Mouse (Mus musculus) midbrain, embryonic 15.5 days (tissue): ENCODE results near the gene Ripply1. TPM values are rescaled to one million over a fixed set of nuclear protein-coding genes. Genes with fewer than 3 reads are reported as not detected.
A peak's percentile ranks its signal among the peaks of the same experiment; 100 is the strongest.
"Not testable (repeated sequence)": the region's sequence is repeated elsewhere in the genome, so short reads cannot be mapped to it uniquely, and the experiment has no call there.

Source experiments
- ATAC-seq: fragments of 200-750 bp; cut with Nextera tagmentation; replicated peaks from 2 replicates; pipeline ENCODE4 v1.8.0; 2017; ENCODE audit warnings: moderate TSS enrichment
- H3K27ac ChIP-seq: fragments of 300-500 bp; sonication (generic); 2 replicates; pipeline ENCODE4 v1.5.1; 2015; ENCODE audit warnings: mild to moderate bottlenecking, inconsistent platforms
- H3K27me3 ChIP-seq: fragments of 300-500 bp; sonication (generic); replicated peaks from 2 replicates; pipeline ENCODE4 v1.6.1; 2015; ENCODE audit warnings: inconsistent platforms
- H3K36me3 ChIP-seq: fragments of 300-500 bp; sonication (generic); replicated peaks from 2 replicates; pipeline ENCODE4 v1.6.1; 2015; ENCODE audit warnings: inconsistent platforms
- H3K4me1 ChIP-seq: fragments of 300-500 bp; sonication (generic); 2 replicates; pipeline ENCODE4 v1.6.1; 2015; ENCODE audit warnings: inconsistent platforms
- H3K4me2 ChIP-seq: fragments of 300-500 bp; sonication (generic); 2 replicates; pipeline ENCODE4 v1.6.1; 2015; ENCODE audit warnings: inconsistent platforms, mild to moderate bottlenecking, moderate library complexity
- H3K4me3 ChIP-seq: fragments of 300-500 bp; sonication (generic); 2 replicates; pipeline ENCODE4 v1.5.1; 2015; ENCODE audit warnings: mild to moderate bottlenecking, inconsistent platforms
- H3K9ac ChIP-seq: fragments of 300-500 bp; sonication (generic); 2 replicates; pipeline ENCODE4 v1.6.1; 2015; ENCODE audit warnings: mild to moderate bottlenecking, inconsistent platforms
- H3K9me3 ChIP-seq: fragments of 300-500 bp; sonication (generic); 2 replicates; pipeline ENCODE4 v1.6.1; 2016; ENCODE audit warnings: inconsistent platforms
- WGBS: fragments of 180-500 bp; shearing (Covaris S2); methylation state at CpG from one replicate; pipeline ENCODE4 v1.1.7; 2015; ENCODE audit warnings: mixed read lengths; 5-methylcytosine and 5-hydroxymethylcytosine counted together
- polyA plus RNA-seq: library from polyadenylated mRNA; unstranded; fragments of >200 nt; fragmentation: Nextera tagmentation; extraction: Ambion mirVana; gene quantifications from 2 replicates; pipeline ENCODE4 v1.2.1, GENCODE M21; 2015

The Ripply1 gene
- polyA plus RNA-seq, 1 experiment from 2014 or later, result not detected

DNA sequence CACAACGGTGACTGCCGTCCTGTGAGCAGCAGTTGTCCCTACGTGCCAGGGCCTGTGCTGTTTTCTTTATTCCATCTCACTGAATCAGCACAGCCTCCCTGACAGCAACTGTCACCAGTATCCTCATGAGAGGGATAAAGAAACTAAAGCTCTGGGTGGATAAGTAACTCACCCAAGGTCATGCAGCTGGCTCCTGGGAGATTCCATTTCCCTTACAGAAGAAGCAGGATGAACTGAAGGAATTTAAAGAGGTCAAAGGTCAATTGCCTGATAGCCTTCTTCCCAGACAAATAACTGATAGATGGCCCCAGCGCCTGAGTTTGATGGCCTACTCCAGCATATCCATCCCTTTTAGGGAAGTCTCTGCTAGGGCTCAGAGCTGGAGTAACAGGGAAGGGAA is 4.8 kb downstream of the Ripply1 start:
- no peak for ATAC-seq
- Histone ChIP-seq H3K4me1 (no peaks in the 10 kb centered on the region), H3K4me3 (no peak overlapping the region), H3K4me2 (no peak overlapping the region), H3K27ac (no peak overlapping the region), H3K9me3 (no peaks in the 10 kb centered on the region), H3K27me3 (peaks cover 9% of the 10 kb centered on the region; the same call in 1 of the 2 replicates), H3K36me3 (no peaks in the 10 kb centered on the region), H3K9ac (no peak overlapping the region)
- WGBS, result 53% methylated on average over 4 of the region's 4 CpGs

DNA sequence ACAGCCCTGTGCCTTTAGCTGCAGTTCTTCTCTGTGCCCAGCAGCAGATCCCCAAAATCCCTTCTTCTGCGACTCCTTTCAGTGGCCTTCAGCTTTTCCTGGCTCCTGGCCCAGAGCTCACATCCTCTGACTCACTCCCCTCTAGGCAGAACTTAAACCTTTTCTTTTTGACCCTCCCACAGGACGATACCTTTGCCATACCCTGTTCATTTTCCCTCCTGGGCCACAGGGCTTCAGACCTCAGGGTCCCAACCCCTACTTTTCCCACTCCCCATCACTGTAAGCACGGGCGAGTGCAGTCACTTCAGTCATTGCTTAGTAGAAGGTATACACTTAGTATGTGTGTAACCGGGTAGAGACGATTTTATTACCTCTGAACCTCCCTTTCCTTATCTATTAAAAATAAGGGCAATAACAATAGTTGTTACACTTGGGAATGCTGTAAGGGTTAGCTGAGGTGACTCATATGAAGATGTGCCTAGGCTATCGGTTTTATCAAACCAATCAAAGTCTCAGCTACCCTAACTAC is 7.0 kb downstream of the Ripply1 start:
- H3K4me2 ChIP-seq, result no peak overlapping the region
- no peaks in the 10 kb centered on the region for H3K4me1 ChIP-seq
- H3K27me3 ChIP-seq, result peaks cover 4% of the 10 kb centered on the region; the same call in 1 of the 2 replicates
- WGBS, result 77% methylated on average over 7 of the region's 7 CpGs
- no peaks in the 10 kb centered on the region for H3K36me3 ChIP-seq
- no peak overlapping the region for H3K9ac ChIP-seq
- H3K4me3 ChIP-seq, result no peak overlapping the region
- no peaks in the 10 kb centered on the region for H3K9me3 ChIP-seq
- no peak overlapping the region for H3K27ac ChIP-seq
- no peak for ATAC-seq

DNA sequence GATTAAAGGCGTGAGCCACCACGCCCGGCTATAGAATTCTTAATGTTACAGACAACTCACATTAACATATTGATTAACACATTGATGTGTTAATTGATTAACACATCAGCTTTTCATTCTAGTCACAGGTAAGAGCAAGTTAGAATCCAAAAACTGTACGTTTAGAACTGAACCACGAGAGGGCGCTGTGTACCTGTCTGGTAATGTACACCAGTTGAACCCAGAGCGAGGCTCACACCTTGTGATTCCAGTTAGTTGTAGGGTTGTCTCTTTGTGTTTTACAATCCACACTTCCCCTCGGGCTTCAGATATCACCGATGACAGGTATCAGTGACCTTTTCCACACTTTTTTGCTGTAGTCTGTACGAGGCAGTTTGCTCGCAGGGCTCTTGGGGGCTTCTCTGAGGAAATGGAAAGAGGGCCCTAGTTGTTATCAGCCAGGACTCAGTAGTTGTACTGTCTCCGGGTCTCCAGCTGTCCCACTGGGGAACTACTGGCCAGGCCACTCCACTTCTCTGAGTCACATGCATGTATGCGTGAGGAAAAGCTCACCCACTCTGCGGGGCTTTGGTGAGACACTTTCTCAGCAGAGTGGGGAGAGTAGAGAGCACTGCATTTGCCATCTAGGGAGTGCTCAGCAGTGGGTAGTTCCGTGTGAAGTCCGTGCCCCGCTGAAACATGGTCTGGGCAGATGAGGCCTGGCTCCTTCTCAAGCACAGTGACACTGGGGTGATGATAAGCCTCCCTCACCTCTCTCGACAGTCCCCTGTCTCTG is 7.7 kb downstream of the Ripply1 start:
- 37% methylated on average over 18 of the region's 18 CpGs for WGBS

DNA sequence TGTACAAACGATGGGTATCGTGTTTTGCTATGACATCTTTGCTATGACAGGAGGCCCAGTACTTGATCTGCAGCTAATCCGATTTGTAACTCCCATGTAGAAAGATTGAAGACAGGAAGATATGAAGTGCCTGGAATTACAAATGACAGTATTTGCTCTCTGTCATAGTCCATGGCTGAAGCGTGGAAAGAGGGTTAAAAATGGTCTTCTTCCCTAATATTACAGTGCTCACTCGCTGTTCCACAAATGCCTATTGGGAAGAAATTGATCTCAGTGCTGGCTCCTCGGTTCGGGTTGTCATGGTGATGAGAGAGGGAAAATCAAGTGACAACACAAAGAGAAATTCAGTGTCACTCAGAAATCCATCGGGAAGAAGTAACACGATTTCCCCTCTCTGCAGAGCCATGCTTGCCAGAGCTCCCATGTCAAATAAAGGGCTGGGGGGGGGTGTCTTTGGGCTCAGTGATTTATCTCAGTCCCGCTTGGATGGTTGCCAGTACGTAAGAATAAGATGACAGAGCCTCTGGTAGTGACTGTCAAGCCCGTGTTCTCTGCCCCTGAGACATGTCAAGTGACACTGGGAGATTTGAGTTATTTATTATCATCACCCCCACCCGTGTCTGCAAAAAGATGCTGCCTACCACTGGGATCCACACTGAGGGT is 12.0 kb downstream of the Ripply1 start:
- no peak overlapping the region for H3K4me2 ChIP-seq
- no peaks in the 10 kb centered on the region for H3K36me3 ChIP-seq
- no peaks in the 10 kb centered on the region for H3K9me3 ChIP-seq
- H3K27me3 ChIP-seq, result peaks cover 2% of the 10 kb centered on the region; the same call in 1 of the 2 replicates
- WGBS, result 48% methylated on average over 13 of the region's 13 CpGs
- H3K27ac ChIP-seq, result 0 out of 2 replicates have a peak overlapping the region, but pooled peaks have one; percentile 25
- H3K9ac ChIP-seq, result no peak overlapping the region
- H3K4me1 ChIP-seq, result no peaks in the 10 kb centered on the region
- no peak overlapping the region for H3K4me3 ChIP-seq
- ATAC-seq, result peak; percentile 78

More for the DNA sequence above, 7.7 kb downstream of the Ripply1 start:
- H3K4me1 ChIP-seq, result no peaks in the 10 kb centered on the region
- no peaks in the 10 kb centered on the region for H3K36me3 ChIP-seq
- ATAC-seq, result 0 out of 2 replicates have a peak, but pooled peaks have one; percentile 34
- no peaks in the 10 kb centered on the region for H3K9me3 ChIP-seq
- peaks cover 4% of the 10 kb centered on the region; the same call in 1 of the 2 replicates for H3K27me3 ChIP-seq
- no peak overlapping the region for H3K9ac ChIP-seq
- H3K27ac ChIP-seq, result no peak overlapping the region
- H3K4me3 ChIP-seq, result no peak overlapping the region
- H3K4me2 ChIP-seq, result no peak overlapping the region

DNA sequence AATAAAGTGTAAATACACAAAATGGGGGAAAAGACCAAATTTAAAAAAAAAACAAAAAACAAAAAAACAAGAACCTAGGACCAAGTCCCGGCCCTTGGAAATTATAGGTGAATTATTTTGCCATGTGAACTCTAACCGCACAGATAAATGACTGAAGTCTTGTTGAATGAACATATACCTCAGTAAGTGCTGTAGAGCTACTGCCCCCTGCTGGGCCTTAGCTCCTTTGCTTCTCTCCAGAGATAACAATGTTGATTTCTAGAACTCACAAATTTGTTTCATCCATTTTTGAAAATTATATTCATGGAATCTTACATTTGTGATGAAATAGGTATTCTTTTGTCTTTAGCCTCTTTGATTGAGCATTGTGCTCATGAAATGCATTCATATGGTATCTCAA is 19.6 kb downstream of the Ripply1 start:
- 83% methylated on average over 2 of the region's 2 CpGs for WGBS
- Histone ChIP-seq H3K27ac (no peak overlapping the region), H3K9me3 (no peaks in the 10 kb centered on the region), H3K27me3 (0 out of 2 replicates have a peak, but pooled peaks cover 2% of the 10 kb centered on the region), H3K9ac (no peak overlapping the region), H3K36me3 (no peaks in the 10 kb centered on the region), H3K4me2 (no peak overlapping the region), H3K4me3 (no peak overlapping the region), H3K4me1 (no peaks in the 10 kb centered on the region)
- ATAC-seq, result no peak

DNA sequence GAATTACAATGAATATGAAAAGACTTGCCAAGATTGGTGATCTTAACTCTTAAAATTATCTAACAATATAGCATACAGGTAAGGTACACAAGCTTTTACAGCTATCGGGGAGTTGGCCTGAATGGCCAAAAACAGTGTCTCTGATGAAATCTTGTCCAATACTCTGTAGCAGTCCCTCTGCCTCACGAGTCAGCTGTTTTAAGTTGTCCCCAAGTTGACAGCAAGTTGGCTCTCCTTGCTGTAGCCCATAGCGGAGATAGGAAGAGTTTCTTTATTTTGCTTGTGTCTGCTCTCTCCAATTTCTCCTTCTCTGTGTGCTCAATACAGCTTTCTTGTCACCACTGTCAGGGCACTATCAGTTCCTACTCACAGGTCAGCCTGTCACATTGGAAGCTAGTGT is 23.5 kb downstream of the Ripply1 start:
- H3K27ac ChIP-seq, H3K9ac ChIP-seq, H3K4me1 ChIP-seq, H3K36me3 ChIP-seq, H3K27me3 ChIP-seq, H3K9me3 ChIP-seq, H3K4me3 ChIP-seq, H3K4me2 ChIP-seq, ATAC-seq: not testable (repeated sequence)
- 80% methylated on average over 3 of the region's 3 CpGs for WGBS

DNA sequence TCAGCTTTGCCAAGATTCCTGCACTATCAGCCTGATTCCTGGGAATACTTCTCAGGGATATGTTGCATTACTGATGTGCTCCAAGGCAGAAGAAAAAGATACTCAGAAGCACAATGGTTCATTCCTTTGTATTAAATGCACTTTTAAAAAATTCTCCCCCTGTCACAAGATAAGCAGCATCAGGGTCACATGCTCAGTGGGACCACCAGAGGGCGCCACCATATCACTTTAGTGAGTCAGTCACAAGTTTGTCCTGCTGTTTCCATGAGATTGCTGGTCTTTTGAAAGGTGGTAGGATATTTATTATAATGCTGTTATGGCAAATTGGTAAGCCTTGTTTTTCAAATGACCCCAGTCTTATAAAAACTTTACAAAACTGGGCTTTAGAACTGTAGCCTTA is 30.3 kb downstream of the Ripply1 start:
- H3K4me3 ChIP-seq, result no peak overlapping the region
- no peak overlapping the region for H3K9ac ChIP-seq
- no peaks in the 10 kb centered on the region for H3K36me3 ChIP-seq
- H3K27ac ChIP-seq, result no peak overlapping the region
- no peaks in the 10 kb centered on the region for H3K9me3 ChIP-seq
- H3K4me2 ChIP-seq, result no peak overlapping the region
- no peaks in the 10 kb centered on the region for H3K4me1 ChIP-seq
- no peak for ATAC-seq
- H3K27me3 ChIP-seq, result no peaks in the 10 kb centered on the region
- 2% methylated on average over 1 of the region's 1 CpGs for WGBS

DNA sequence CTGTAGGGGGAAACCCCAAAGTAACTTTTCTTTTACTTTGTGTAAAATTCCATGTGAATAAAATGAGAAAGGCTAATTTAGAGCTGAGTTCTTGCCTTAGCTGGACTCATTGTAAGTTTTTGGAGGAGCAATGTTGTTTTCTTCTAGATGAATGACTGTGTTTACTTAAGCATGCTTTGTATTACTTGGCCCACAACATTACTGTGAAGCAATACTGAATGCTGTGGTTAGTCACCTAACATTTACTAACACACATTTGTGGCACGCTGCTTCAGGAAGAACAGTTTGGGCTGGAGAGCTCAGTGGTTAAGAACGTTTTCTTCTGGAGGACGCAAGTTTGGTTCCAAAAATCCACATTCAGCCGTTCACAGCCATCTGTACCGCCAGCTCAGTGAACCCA is 45.1 kb downstream of the Ripply1 start:
- Histone ChIP-seq H3K36me3 (no peaks in the 10 kb centered on the region), H3K9me3 (no peaks in the 10 kb centered on the region), H3K4me2 (no peak overlapping the region), H3K4me3 (no peak overlapping the region), H3K27ac (no peak overlapping the region), H3K4me1 (no peaks in the 10 kb centered on the region), H3K9ac (no peak overlapping the region), H3K27me3 (no peaks in the 10 kb centered on the region)
- no peak for ATAC-seq
- 89% methylated on average over 5 of the region's 5 CpGs for WGBS

DNA sequence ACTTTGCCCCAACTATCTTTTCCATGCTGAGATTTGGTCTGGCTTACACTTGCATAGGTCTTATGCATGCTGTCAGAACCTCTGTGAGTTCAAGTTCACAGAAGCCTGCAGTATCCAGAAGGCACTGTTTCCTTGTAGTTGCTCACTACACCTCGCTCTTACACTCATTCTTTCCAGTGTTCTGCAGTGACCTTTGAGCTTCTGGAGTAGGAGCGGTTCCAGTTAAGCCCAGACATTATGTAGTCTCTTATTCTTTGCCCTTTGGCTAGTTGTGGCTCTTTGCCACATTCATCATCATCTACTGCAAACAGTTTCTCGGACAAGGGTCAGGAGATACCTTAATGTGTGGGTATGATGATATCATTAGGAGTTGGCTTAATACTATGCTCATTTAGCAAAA is 51.6 kb downstream of the Ripply1 start:
- H3K9me3 ChIP-seq, result no peaks in the 10 kb centered on the region
- H3K4me2 ChIP-seq, result no peak overlapping the region
- no peak for ATAC-seq
- H3K4me1 ChIP-seq, result no peaks in the 10 kb centered on the region
- H3K27me3 ChIP-seq, result 0 out of 2 replicates have a peak, but pooled peaks cover 4% of the 10 kb centered on the region
- H3K4me3 ChIP-seq, result no peak overlapping the region
- WGBS, result 90% methylated on average over 3 of the region's 3 CpGs
- no peaks in the 10 kb centered on the region for H3K36me3 ChIP-seq
- no peak overlapping the region for H3K27ac ChIP-seq
- no peak overlapping the region for H3K9ac ChIP-seq

Other genes with a start within 250 kb of the Ripply1 start
- 5.3 and 5.6 TPM in 2 replicates for gene Rnf128, start 219.0 kb downstream of the Ripply1 start, polyA plus RNA-seq
- gene Tbc1d8b, start 97.4 kb downstream of the Ripply1 start, polyA plus RNA-seq, result 0.65 and 0.82 TPM in 2 replicates
- gene Gm15013, start 67.9 kb downstream of the Ripply1 start, polyA plus RNA-seq, result not detected in 2 replicates
- 0.59 and 0.77 TPM in 2 replicates for gene Cldn2, start 18.5 kb upstream of the Ripply1 start, polyA plus RNA-seq
- gene Morc4, start 89.3 kb upstream of the Ripply1 start, polyA plus RNA-seq, result 3.9 and 4.9 TPM in 2 replicates
- gene Rbm41, start 216.2 kb upstream of the Ripply1 start, polyA plus RNA-seq, result 5.3 TPM in 2 replicates